Mouse (Mus musculus): ENCODE data around the gene Rnf144b. TPM values are rescaled to one million over a fixed set of nuclear protein-coding genes. Genes with fewer than 3 reads are reported as not detected.

Rnf144b gene
- polyA plus RNA-seq (2012; rRNA removed): 4.8 and 5.8 TPM in 2 replicates

GRCm38 (mm10) chr13:47122537-47123430 is at the start of gene Rnf144b:
TSS of gene Rnf144b (plus strand) at chr13:47122656.

DNA sequence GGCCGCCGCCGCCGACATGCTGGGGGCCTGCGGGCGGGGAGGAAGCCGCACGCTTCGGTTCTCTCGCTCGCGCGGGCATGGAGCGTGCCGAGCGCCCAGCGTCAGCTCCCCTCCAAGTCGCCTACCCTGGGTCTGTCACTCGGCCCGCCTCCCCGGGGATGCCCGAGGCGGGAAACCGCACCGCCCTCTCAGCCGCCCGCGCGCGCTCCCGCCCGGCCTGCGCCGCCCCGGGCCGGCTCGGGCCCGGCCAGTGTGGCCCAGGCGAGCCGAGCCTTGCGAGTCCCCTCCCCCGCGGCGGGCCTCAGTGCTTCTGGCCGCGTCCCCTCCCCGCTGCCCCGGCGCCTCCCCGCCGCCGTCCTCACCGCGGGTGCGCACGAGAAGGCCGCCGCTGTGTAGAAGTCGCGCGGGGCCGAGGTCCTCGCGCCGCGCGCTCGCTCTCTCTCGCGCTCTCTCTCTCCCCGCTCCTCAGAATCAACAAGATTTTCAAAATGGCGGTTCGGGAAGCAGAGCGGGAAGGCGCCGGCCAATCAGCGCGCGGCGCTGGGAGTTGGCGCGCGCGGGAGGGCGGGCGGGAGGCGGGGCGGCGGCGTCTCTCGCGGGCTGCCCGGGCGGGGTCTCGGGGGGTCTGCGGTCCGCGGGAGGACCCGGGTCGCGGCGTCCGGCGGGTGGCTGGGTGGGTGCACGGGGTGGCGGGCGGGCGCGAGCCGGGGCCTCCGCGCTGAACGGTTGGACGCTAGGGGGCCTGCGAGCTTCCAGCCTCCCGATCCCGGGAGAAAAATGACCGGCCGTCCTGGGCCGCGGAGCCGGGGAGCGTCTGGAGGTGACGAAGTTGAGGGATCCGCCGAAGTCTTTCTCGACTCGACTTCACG is 16.5 kb upstream of the Rnf144b start, which contains the start of gene Dek:
TSS of gene Dek (minus strand) at position 491 of the 869 bp plus-strand sequence.

Other genes with a start within 250 kb of the Rnf144b start
- gene Kif13a, start 192.8 kb upstream of the Rnf144b start, polyA plus RNA-seq (2012; rRNA removed): 3.5 TPM in 2 replicates
- 0.40 and 0.44 TPM in 2 replicates for gene Nhlrc1, start 107.8 kb upstream of the Rnf144b start, polyA plus RNA-seq (2012; rRNA removed)
- gene Kdm1b, start 79.2 kb upstream of the Rnf144b start, polyA plus RNA-seq (2012; rRNA removed): 3.1 and 3.4 TPM in 2 replicates
- gene Tpmt, start 77.9 kb upstream of the Rnf144b start, polyA plus RNA-seq (2012; rRNA removed): 12.4 and 17.5 TPM in 2 replicates
- gene Dek, start 16.5 kb upstream of the Rnf144b start, polyA plus RNA-seq (2012; rRNA removed): 87.1 and 90.7 TPM in 2 replicates

All from liver, embryonic 18 days (tissue).